Mouse (Mus musculus) gastrocnemius, postnatal 25 days (tissue): ENCODE data around the gene Rnf227. TPM values are rescaled to one million over a fixed set of nuclear protein-coding genes. Genes with fewer than 3 reads are reported as not detected.
"Not testable (repeated sequence)": the region's sequence is repeated elsewhere in the genome, so short reads cannot be mapped to it uniquely, and the experiment has no call there.

ENCODE experiments used
- DNase-seq: peaks from one replicate; pipeline ENCODE4 v3.0.0; 2022
- long read RNA-seq, 2 experiments: library from polyadenylated mRNA; stranded (forward); transcript quantifications; one replicate each; pipeline ENCODE4 v2.0.0; 2021
- total RNA-seq, 2 experiments: library from RNA; stranded (reverse); gene quantifications; 1 replicate in 1 of 2; 2 replicates in 1 of 2; pipeline ENCODE4 v1.2.3; 2021

The Rnf227 gene
- under 1 TPM in 1 of 2 experiments, not detected in 1; 0.35 TPM for total RNA-seq
- long read RNA-seq, experiment 1, result 0 reads
- long read RNA-seq, experiment 2, result 0 reads

DNA sequence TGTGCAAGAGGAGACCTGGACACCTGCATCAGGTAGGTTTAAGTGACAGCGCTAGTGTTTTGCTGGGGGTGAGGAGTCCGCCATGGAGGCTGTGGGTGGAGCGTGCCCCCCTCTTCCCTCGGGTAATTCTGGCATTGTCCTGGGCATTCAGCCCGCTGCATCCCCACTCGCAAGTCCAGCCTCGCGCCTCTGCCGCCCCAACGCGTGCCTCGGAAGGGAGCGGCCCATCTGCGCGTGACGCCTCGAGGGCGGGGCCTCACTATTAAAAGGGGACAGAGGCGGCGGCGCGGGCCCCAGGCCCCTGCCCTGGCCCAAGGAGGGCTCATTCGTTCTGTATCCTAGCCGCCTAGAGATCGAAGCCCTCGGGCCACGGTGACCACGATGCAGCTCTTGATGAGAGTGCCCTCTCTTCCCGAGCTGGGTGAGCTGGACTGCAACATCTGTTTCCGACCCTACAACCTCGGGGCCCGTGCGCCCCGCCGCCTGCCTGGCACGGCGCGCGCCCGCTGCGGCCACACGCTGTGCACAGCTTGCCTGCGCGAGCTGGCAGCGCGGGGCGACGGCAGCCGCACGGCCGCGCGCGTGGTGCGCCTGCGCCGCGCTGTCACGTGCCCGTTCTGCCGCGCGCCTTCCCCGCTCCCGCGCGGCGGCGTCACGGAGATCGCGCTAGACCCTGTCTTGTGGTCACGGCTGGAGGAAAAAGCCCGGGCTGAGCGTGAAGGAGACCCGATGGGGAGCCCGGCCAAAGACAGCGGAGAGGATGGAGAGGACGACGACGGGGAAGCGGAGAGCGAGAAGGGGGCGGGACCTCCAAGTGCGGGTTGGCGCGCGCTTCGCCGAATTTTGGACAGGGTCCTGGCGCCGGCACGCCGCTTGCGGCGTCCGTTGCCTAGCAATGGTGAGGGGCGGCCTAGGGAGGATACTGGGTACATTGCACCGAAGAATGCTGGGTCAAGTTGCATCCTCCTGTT, at the start of gene Rnf227:
Gene Rnf227, plus strand, starts transcription at position 301 of the 971 bp plus-strand sequence.
- peak; percentile 55 for DNase-seq

DNA sequence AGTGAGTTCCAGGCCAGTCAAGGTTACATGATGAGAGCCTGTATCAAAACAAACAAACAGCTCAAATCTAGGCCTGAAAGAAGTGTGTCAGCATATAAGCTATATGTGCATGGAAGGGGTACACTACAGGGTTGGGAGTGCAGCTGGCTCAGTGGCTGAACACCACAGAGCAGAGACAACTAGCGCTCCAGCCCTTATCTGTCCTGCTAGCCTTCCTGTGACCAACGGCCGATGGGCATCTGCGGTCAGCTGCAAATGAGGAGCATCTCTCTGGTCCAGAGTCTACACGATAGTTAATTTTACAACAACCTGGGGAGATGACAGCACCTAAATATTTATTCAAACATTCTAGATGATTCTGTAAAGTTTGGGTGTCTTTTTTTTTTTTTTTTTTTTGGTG, 49.1 kb upstream of the Rnf227 start:
- DNase-seq, result no peak

DNA sequence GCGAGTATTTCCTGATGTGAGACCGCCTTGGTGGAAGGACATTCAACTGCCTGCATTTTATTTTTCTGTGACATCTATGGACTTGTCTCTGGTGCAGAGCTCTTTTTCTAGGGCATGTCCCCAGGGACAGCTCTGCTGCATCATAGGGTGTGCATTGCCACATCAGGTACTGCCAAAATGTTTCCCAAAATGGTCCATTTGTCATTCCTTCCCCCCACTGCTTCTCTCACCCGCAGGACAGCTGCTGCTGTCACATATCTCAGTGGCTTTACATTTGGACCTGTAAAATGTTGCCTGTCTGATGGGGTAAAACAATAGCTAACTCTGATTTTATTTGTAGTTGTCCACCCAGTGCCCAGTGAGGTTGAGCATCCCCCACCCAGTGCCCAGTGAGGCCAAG, 45.0 kb upstream of the Rnf227 start:
- no peak for DNase-seq

DNA sequence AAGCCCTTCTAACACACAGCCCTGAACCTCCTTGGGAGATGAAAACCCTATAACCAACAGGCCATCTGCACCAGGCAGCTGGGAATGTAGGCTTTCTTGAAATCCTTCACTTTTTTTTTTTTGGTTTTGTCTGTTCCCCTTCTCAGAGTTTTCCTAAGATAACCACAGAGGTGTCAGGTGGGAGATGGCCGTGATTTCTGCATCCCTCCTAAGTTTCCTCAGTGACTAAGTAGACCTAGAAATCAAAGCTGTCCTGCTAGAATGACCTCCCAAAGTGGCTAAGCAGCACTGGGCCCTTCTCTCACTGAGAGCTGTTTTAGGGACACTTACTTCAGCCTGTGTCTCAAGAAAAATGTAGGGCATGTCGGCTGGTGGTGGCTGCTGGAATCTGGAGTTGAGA, 42.5 kb upstream of the Rnf227 start:
- no peak for DNase-seq

DNA sequence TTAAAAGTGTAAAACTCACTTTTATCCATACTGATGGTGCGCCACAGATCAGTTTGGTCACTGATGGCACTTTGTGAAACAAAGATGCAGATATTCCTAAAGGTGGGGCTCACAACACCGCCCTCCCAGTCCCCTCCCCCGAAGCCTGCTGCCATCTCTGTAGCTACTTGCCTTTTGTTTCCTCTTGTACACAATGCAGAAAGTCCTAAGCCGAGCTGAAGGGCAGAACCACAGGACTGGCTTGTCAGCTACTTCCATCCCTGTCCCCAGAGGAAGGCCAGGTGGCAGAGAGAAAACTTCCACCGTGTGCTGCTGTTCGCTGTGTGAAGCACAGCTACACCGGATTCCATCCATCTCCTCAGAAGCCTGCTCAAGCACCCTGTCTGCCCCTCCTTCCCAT, 42.0 kb upstream of the Rnf227 start:
- DNase-seq, result no peak

DNA sequence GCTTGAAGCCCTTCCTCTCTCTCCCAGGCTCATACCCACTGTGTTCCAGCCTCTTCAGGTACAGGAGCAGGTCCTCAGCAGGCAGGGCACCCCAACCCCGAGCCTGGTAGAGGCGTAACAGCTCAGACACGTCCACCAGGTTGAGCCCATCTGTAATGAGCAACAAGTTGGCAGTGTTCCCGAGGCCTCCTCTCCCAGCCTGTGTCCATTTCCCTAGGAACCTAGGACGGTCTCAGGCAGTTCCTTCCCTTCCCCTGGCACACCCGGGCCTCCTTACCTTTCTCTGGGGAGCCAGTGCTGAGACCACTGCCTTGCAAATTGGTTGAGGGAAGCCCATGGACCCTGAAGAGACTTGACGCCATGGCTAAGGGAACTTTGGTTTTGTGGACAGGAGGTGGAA, 37.4 kb upstream of the Rnf227 start:
- DNase-seq, result no peak

DNA sequence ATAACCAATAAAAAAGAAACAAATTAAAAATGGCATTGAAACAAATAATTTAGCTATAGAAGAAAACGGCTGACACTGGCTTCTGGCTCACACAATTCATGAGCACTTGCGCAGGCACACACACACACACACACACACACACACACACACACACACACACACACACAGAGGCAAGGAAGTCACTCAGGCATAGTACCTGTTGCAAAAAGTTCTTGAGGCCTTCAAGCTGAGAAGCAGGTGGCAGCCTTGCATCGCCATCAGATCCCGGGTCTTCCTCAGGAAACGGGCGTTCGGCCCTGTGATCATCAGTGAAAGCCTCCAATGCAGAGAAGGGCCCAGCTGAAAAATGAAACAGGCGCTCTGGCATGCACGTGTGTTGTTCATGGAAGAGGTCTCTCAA, 35.0 kb upstream of the Rnf227 start:
- DNase-seq, result no peak

DNA sequence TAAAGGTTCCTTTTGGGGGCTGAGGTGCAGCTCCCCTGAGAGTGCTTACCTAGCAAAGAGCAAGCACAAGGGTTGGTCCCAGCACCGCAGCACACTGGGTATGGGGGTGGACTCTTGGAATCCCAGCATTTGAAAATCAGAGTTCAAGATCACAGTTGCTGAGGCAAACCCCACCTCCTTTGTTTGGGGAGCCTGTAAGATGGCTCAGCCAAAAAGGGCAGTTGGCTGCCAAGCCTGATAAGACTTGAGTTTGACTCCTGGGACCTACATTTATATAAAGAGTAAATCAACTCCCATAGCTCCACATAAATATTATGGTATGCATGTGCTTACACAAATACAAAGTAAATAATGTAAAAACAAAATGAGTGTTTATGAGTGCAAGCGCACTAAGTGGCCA, 34.2 kb upstream of the Rnf227 start:
- no peak for DNase-seq

DNA sequence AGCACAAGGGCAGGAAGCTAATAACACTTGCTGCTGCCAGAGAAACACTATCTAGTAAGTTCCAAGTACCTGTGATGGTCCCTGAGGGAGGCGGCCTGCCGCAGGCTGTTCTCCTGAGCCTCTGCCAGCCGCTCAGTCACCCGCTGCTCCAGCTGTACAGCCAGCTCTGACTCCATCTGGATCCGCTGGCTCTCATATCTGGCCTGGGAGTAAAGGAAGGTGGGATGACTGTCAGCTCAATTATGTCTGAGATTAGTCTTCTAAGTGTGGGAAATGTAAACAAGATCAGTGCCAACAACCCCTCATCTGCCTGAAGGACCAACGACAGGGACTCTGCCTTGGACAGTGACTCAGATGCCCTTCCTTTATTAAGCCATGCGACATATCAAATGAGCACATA, 29.0 kb upstream of the Rnf227 start:
- peak; percentile 54 for DNase-seq

DNA sequence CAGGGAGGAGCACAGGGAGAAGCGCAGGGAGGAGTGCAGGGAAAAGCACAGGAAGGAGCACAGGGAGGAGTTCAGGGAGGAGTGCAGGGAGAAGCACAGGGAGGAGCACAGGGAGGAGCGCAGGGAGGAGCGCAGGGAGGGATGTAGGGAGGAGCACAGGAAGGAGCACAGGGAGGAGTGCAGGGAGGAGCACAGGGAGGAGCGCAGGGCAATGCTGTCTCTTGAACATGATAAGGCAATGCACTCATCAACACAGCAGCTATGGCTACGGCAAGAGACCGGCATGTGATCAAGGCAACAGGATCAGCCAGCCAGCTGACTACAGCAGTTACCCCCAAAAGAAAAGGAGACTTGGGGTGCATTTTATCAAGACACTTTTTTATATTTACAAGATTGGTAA, 23.9 kb upstream of the Rnf227 start:
- no peak for DNase-seq

DNA sequence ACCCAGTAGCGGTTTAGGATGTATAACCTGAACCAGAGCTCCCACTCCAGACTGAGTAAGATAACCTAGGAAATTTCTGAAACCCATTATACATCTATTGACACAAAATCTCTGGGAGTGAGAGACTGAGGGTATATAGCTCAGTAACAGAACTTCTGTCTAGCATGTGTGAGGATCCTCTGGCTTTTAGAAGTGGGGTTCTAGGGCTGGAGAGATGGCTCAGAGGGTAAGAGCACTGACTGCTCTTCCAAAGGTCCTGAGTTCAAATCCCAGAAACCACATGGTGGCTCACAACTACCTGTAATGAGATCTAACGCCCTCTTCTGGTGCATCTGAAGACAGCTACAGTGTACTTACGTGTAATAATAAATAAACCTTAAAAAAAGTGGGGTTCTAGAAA, 22.3 kb upstream of the Rnf227 start:
- not testable (repeated sequence) for DNase-seq

DNA sequence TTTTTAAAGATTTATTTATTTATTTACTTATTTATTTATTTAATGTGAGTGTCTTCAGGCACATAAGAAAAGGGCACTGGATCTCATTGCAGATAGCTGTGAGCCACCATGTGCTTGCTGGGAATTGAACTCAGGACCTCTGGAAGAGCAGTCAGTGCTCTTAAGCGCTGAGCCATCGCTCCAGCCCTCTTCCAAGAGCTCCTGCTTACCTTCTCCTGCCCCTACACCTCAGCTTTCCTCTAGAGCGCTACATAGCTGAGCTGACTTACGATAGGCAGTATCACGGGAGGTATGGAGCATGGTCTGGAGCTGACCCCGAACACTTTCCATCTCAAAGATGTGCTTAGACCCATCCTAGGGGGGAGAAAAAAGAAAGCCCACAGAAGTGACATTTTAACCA, 18.7 kb upstream of the Rnf227 start:
- no peak for DNase-seq

DNA sequence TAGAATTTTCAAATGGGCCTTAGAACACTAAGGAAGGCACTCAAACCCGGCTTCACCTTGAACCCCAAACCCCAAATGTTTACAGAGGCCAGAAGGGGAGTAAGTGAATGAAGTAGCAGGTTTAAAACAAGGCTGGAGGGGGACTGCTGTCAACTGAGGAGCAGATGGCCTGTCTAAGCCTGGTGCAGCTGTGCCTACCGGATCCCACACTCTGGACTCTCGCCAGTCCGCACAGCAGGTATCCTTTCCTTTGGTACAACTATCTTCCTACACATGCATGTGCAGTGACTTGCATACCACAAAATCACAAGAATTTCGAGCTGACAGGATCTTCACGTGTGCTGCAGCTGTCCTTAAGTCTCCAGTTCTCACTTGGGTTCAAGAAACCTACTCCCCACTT, 18.3 kb upstream of the Rnf227 start:
- no peak for DNase-seq

DNA sequence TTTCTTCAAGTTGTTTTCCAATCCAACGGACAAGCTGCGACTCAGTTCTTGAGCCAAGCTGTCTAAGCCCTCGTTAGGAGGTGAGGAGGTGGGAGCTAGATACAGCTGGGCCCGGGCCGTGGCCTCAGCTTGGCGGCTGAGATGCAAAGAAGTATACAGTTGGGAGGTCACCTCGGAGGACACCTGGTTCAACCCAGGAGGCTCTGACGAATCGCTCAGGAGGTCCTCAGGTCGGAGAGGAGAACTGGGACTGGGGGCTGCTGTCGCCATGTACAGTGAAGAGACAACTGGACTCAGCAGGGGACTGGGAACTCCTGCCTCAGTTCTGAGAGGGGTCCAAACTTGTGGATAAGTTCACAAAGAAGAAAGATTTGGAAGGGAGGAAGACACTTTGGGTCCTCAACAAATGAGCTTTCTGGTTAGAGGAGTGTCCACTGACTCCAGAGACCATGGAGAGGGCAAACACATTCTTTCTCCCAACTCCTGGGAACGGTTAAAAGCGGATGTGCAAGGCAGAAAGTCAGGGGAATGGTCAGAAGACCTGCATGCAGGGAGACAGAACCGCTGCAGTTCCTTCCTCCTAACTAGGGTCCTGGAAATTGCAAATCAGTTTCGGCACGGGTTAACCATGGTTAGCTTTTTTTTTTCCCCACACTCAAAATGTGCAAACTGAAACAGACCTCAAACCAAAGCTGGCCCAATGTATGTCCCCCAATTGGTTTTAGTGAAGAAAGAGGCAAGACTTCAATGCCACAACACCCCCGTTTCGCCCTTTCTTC, 17.4 kb upstream of the Rnf227 start:
- DNase-seq, result no peak

DNA sequence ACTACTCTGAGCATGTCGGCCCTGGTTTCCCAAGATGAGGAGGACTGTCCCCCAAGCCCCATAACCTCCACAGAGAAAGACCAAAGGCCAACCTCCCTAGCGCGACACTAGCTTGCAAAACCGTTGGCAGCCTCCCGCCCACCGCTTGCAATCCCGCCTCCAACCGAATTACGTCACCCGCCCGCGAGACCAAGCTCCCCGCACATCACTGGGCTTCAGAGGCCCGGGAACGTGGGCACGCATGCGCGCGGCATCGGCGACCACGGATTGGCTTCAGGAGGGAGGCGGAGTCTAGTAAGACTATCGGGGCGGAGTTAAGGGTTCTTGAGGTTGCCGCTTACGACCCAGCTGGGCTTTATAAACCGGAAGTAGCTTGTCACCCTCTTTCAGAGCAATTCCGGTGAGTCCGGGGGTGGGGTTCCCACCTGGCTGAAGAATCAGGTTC, 16.6 kb upstream of the Rnf227 start, which contains the start of the genes Cntrob and Trappc1:
Gene Cntrob, minus strand, starts transcription at position 109 of the 445 bp plus-strand sequence.
Gene Trappc1, plus strand, starts transcription at position 314 of the 445 bp plus-strand sequence.
- peak; percentile 99 for DNase-seq

DNA sequence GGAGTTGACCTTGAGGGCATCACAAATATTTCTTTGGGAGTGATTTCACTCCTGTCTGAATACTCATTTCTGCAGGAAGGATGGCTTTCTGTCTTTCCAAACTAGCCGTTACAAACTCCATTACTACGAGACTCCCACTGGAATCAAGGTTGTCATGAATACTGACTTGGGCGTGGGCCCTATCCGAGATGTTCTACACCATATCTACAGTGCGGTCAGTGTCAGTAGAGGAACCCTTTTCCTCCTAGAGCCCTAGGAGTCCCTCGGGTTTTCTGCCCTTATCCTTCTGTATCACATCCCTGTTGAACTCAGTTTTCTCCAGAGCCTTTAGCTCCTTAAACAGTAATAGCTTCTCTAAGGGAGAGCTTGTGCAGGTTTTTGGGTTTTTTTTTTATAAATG, 15.5 kb upstream of the Rnf227 start:
- no peak for DNase-seq

DNA sequence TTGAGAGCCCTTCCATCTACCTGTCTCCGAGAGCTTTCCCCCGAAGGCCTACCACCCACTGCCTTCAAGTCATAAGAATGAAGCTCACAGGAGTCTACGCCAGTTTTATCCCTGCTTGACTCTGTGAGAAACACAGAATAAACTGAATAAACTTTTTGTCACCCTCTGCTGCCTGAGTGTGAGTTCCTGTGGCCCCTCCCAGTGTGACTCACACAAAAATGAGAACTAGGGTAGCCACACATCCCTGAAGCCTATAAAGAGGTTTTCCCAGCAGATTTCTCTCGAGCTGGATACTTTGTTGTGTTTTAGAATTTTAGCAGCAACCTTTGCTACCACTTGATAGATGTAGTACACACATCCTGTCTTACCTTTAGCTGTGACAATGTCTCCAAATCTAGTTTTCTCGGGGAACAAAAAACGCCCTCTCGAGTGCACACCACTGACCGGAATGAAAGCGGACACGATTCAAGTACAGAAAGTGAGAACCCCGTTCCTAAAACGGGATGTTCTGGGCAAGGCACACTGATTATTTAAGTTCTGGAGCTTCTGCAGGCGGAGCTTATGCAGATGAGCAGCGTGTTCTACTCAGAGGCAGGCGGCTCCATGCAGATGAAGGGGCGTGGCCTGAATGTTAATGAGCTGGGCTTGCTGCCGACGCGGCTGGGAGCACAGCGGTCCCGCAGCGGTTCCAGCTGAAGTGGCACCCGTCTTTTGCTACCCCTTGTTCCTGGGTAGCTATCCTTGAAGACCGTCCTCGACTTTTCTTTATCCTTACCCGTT, 14.4 kb upstream of the Rnf227 start, which contains the start of gene Kcnab3:
Gene Kcnab3, plus strand, starts transcription at position 631 of the 780 bp plus-strand sequence.
- peak; percentile 81 for DNase-seq

DNA sequence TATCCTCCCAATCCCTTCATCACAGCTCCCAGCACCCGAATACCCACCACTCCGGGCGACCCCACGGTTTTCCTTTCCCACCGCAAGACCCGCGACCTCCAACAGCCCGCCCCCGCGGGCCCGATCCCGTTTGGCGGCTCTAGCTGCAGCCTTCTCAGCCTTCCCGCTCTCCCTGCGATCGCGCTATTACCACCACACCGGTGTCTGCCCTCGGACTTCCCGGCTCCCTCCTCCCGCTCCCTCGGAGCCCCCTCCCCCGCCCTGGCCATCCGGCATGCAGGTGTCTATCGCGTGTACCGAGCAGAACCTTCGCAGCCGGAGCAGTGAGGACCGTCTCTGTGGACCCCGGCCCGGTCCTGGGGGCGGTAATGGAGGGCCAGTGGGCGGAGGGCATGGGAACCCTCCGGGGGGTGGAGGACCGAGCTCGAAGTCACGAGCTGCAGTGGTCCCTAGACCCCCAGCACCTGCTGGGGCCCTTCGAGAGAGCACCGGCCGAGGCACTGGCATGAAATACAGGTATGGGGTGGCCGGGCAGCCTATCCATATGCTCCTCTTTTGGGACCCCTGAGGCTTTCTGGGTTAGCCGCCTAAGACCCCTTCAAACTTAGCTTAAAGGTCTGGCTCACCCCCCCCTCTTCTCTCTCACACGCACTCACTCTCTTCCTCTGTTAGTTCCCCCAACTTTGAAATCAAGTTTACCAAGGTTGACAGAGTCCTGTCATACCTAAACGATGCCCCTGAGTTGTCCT, 13.7 kb upstream of the Rnf227 start:
- no peak for DNase-seq

DNA sequence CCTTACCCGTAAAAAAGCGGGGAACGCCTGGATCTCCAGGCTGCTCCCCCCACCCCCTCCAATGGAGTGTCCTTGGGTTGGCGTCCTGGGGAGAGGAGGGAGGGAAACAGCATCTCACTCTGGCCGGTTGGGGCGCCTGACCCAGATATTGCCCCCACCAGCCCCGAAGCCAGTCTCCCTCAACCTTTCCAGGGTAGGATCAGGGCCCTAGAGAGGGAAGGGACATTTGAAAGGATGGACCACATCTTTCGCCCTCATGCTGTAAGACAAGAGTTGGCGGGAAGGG, 13.2 kb upstream of the Rnf227 start:
- no peak for DNase-seq

DNA sequence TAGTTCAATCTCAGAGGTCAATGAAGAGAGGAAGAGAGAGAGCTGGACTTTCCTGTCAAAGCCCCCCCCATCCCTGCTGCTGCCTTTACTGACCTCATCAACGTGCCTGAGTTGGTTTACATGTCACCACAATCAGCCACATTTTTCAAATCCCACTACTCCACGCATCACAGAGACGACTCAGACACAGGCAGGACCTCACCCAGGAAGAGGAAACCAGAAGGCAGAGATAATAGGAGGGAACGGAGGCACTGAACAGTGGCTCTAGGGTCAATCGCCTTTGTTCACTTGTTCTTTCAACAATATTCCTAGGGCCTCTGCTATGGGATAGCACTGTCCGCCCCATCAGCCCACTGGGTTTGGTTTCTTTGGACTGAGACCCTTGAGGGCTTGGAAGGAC, 12.6 kb upstream of the Rnf227 start:
- DNase-seq, result no peak

DNA sequence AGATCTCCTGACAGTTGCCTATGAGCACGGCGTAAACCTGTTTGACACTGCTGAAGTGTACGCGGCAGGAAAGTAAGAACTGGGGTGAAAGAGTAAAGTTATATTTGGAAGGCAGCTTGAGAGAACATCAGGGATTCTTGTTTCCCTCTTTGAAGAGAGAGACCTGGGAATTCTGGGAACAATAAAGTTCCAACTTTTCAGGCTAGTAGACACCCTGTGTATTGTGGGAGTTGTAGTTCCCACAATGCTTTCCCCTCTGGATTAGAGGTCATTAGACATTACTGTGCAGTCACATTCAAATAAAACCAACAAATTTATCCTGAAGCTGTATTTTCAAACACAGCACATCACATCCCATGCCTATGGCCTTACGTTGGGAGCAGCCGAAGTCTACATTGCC, 11.7 kb upstream of the Rnf227 start:
- DNase-seq, result no peak

DNA sequence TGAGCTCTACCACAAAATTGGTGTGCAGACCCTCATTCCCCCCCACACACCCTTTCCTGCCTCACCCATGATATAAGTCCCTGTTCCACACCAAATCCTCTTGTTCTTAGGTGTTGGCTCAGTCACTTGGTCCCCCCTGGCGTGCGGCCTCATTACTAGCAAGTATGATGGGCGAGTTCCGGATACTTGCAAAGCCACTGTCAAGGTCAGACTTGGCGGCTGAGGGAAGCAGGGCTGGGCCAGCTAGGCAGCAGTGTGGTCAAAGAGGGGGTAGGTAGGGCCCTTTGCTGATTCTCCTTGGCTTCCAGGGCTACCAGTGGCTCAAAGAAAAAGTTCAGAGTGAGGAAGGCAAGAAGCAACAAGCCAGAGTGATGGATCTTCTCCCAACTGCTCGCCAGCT, 9.1 kb upstream of the Rnf227 start:
- no peak for DNase-seq
